Mouse (Mus musculus) hindbrain, embryonic 14.5 days (tissue): Measurements from ENCODE around the gene Rps27l. TPM values are rescaled to one million over a fixed set of nuclear protein-coding genes. Genes with fewer than 3 reads are reported as not detected.

Experiments
- ATAC-seq: fragments of 200-750 bp; cut with Nextera tagmentation; 2 replicates; pipeline ENCODE4 v1.8.0; 2017; ENCODE audit warnings: moderate number of reproducible peaks, mild to moderate bottlenecking, moderate TSS enrichment, moderate library complexity; ENCODE audit not compliant: low FRiP score
- DNase-seq: peaks from one replicate; pipeline ENCODE4 v3.0.0-alpha.2; 2015; ENCODE audit warnings: low spot score
- H3K27ac ChIP-seq: fragments of 300-500 bp; sonication (generic); 2 replicates; pipeline ENCODE4 v1.5.1; 2014; ENCODE audit warnings: mild to moderate bottlenecking, moderate library complexity
- H3K27me3 ChIP-seq: fragments of 300-500 bp; sonication (generic); 2 replicates; pipeline ENCODE4 v1.6.1; 2014; ENCODE audit warnings: mild to moderate bottlenecking, low read length, mixed read lengths; ENCODE audit not compliant: control insufficient read depth, insufficient read depth
- H3K36me3 ChIP-seq: fragments of 300-500 bp; sonication (generic); replicated peaks from 2 replicates; pipeline ENCODE4 v1.6.1; 2014; ENCODE audit not compliant: control insufficient read depth, insufficient read depth
- H3K4me1 ChIP-seq: fragments of 300-500 bp; sonication (generic); replicated peaks from 2 replicates; pipeline ENCODE4 v1.6.1; 2014; ENCODE audit warnings: antibody characterized with exemption, low read length, mixed read lengths; ENCODE audit not compliant: control insufficient read depth, insufficient read depth
- H3K4me2 ChIP-seq: fragments of 300-500 bp; sonication (generic); replicated peaks from 2 replicates; pipeline ENCODE4 v1.6.1; 2014; ENCODE audit warnings: mild to moderate bottlenecking, moderate library complexity
- H3K4me3 ChIP-seq: fragments of 300-500 bp; sonication (generic); replicated peaks from 2 replicates; pipeline ENCODE4 v1.5.1; 2014; ENCODE audit warnings: mild to moderate bottlenecking, low read length
- H3K9ac ChIP-seq: fragments of 300-500 bp; sonication (generic); 2 replicates; pipeline ENCODE4 v1.6.1; 2014
- H3K9me3 ChIP-seq: fragments of 300-500 bp; sonication (generic); 2 replicates; pipeline ENCODE4 v1.6.1; 2016; ENCODE audit warnings: low read length; ENCODE audit not compliant: control insufficient read depth
- WGBS: fragments of 180-500 bp; shearing (Covaris S2); extraction: QIAGEN DNeasy Blood & Tissue Kit; methylation state at CpG from one replicate; pipeline ENCODE4 v1.1.7; 2014; 5-methylcytosine and 5-hydroxymethylcytosine counted together
- polyA plus RNA-seq: library from polyadenylated mRNA; unstranded; fragments of >200 nt; fragmentation: Nextera tagmentation; extraction: Ambion mirVana; gene quantifications from 2 replicates; pipeline ENCODE4 v1.2.1, GENCODE M21; 2014

The Rps27l gene
- polyA plus RNA-seq, 1 experiment from 2014 or later: 261 TPM

- no peak for ATAC-seq
Observed at GRCm38 (mm10) chr9:66985377-66985776, 39.5 kb downstream of the Rps27l start.

GRCm38 (mm10) chr9:66988198-66988887, 42.5 kb downstream of the Rps27l start:
- ATAC-seq (no peak), DNase-seq (no peak)
- Histone ChIP-seq H3K27ac (no peak overlapping the region), H3K4me1 (no peaks in the 10 kb centered on the region; the same call in 1 of the 2 replicates), H3K9me3 (no peaks in the 10 kb centered on the region), H3K4me2 (no peak overlapping the region), H3K36me3 (no peaks in the 10 kb centered on the region), H3K4me3 (no peak overlapping the region), H3K27me3 (no peaks in the 10 kb centered on the region), H3K9ac (no peak overlapping the region)
- 64% methylated on average over 11 of the region's 11 CpGs for WGBS

More at GRCm38 (mm10) chr9:66985377-66985776, 39.5 kb downstream of the Rps27l start:
- no peak overlapping the region for H3K4me2 ChIP-seq
- no peaks in the 10 kb centered on the region for H3K9me3 ChIP-seq
- H3K4me3 ChIP-seq: no peak overlapping the region
- H3K36me3 ChIP-seq: no peaks in the 10 kb centered on the region
- H3K27me3 ChIP-seq: no peaks in the 10 kb centered on the region
- DNase-seq: no peak
- no peak overlapping the region for H3K9ac ChIP-seq
- WGBS: 80% methylated on average over 7 of the region's 7 CpGs
- no peak overlapping the region for H3K27ac ChIP-seq
- H3K4me1 ChIP-seq: no peaks in the 10 kb centered on the region; the same call in 1 of the 2 replicates

DNA sequence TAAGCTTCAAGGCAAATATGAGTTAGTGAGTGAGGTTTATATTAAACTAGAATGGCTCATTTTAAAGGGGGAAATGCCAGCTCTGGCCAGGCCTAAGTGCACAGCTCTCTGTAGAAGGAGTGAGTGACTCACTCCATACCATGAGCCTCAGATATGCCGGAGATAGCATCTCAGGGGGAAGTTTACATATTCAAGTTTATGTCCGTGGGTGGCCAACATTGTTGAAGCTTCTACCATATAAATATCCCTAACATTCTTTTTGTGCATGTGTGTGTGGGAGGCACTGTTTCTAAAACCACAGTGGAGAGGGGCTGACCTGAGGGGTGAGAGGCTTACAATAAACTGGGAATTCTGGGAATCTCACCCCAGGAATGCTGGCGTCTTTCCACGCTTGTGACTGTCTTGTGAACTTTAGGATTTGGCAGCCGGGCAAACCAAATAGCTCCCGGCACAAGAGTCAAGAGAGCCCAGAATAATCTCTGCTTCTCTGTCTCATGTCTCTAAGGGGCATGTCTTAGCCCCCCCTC, 43.1 kb downstream of the Rps27l start:
- Histone ChIP-seq H3K9me3 (no peaks in the 10 kb centered on the region), H3K4me1 (no peaks in the 10 kb centered on the region; the same call in 1 of the 2 replicates), H3K27me3 (no peaks in the 10 kb centered on the region), H3K27ac (no peak overlapping the region), H3K4me3 (no peak overlapping the region), H3K36me3 (no peaks in the 10 kb centered on the region), H3K4me2 (no peak overlapping the region), H3K9ac (no peak overlapping the region)
- WGBS: 45% methylated on average over 6 of the region's 6 CpGs
- ATAC-seq (no peak), DNase-seq (no peak)

GRCm38 (mm10) chr9:66989581-66989980, 43.7 kb downstream of the Rps27l start:
- no peak for ATAC-seq
- H3K4me3 ChIP-seq: no peak overlapping the region
- no peak for DNase-seq
- no peaks in the 10 kb centered on the region for H3K27me3 ChIP-seq
- no peak overlapping the region for H3K27ac ChIP-seq
- H3K9me3 ChIP-seq: no peaks in the 10 kb centered on the region
- H3K36me3 ChIP-seq: no peaks in the 10 kb centered on the region
- H3K4me1 ChIP-seq: no peaks in the 10 kb centered on the region; the same call in 1 of the 2 replicates
- no peak overlapping the region for H3K4me2 ChIP-seq
- WGBS: 78% methylated on average over 6 of the region's 6 CpGs
- no peak overlapping the region for H3K9ac ChIP-seq

DNA sequence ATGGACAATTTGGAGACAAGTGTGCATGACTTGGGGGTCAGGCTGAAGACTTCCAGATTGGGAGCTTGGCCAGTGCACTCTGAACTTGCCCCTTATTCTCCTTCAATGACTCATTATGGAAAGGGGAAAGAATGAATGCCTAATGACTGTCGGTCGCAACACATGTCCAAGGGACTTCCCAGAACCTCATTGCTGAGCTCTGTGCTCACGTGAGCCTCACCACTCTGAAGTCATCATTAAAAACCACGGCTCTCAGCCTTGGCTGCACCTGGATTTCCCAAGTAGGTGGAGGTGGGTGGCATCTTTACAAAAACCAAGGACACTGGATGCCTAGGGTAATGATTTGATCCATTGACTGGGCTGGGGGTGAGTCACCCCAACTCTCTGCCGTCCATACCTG, 44.2 kb downstream of the Rps27l start:
- no peaks in the 10 kb centered on the region for H3K27me3 ChIP-seq
- ATAC-seq: no peak
- no peak overlapping the region for H3K4me3 ChIP-seq
- no peaks in the 10 kb centered on the region for H3K9me3 ChIP-seq
- no peak overlapping the region for H3K9ac ChIP-seq
- H3K27ac ChIP-seq: no peak overlapping the region
- no peak for DNase-seq
- no peaks in the 10 kb centered on the region; the same call in 1 of the 2 replicates for H3K4me1 ChIP-seq
- no peak overlapping the region for H3K4me2 ChIP-seq
- 95% methylated on average over 5 of the region's 5 CpGs for WGBS
- no peaks in the 10 kb centered on the region for H3K36me3 ChIP-seq

GRCm38 (mm10) chr9:66991021-66991749, 45.3 kb downstream of the Rps27l start:
- H3K4me1 ChIP-seq: no peaks in the 10 kb centered on the region; the same call in 1 of the 2 replicates
- H3K27me3 ChIP-seq: no peaks in the 10 kb centered on the region
- no peak for DNase-seq
- no peak overlapping the region for H3K27ac ChIP-seq
- ATAC-seq: no peak
- no peaks in the 10 kb centered on the region for H3K36me3 ChIP-seq
- H3K9me3 ChIP-seq: no peaks in the 10 kb centered on the region
- no peak overlapping the region for H3K4me3 ChIP-seq
- H3K9ac ChIP-seq: no peak overlapping the region
- 65% methylated on average over 9 of the region's 9 CpGs for WGBS
- H3K4me2 ChIP-seq: no peak overlapping the region

DNA sequence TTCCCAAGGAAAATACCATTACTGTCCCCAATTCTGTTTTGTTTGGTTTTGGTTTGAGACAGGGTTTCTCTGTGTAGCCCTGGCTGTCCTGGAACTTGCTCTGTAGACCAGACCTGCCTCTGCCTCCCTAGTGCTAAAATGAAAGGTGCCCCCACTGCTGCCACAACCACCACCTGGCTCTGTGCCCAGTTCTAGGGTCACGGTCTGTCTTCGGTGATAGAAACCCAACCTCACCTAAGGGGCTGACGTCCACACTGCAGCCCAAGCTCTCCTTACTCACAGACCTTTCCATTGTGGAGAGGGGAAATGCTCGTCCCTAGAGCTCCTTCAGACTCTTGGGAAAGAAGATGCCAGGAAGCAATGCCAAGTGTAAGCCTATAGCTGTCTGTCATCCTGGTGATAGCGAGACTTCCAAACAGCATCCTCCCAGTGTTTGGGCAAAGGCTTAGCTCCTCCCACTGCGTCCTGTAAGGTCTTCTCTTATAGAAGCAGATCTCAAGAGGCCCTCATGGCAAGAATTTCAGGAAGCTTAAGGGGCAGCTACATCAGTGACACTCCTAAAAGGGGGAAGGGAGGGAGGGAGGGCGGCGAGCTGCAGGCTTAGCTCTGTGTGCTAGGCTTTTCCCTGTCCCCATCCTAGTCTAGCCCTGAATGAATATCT, 46.0 kb downstream of the Rps27l start:
- no peaks in the 10 kb centered on the region for H3K27me3 ChIP-seq
- no peak overlapping the region for H3K4me3 ChIP-seq
- no peaks in the 10 kb centered on the region for H3K9me3 ChIP-seq
- H3K27ac ChIP-seq: no peak overlapping the region
- H3K9ac ChIP-seq: no peak overlapping the region
- no peaks in the 10 kb centered on the region; the same call in 1 of the 2 replicates for H3K4me1 ChIP-seq
- ATAC-seq: no peak
- 84% methylated on average over 8 of the region's 8 CpGs for WGBS
- H3K36me3 ChIP-seq: no peaks in the 10 kb centered on the region
- no peak for DNase-seq
- no peak overlapping the region for H3K4me2 ChIP-seq
